Comparison of ENCODE assay signal across 14 mouse cellular contexts in genomic region chr12:73170794-73171193, GRCm38 (mm10). TPM values are rescaled to one million over a fixed set of nuclear protein-coding genes. Genes with fewer than 3 reads are reported as not detected.
"Had no signal": no experiment of that assay in that cellular context is flagged by ENCODE, and none has a peak within 500 bp of the region (broad histone marks: within the 10 kb centered on the region; RNA-seq: fewer than 3 reads in every experiment).

No protein-coding gene starts in this region.

- DNase-seq: kidney, adult 9 months; kidney, postnatal 14 days; layer of hippocampus, adult 9-11 months; liver, embryonic 13.5 days; lung, adult 2 months; lung, postnatal 14 days; lung, postnatal 4 days; retina, postnatal 1 day; right cerebral cortex, postnatal 25 days; spleen, adult 18-20 months; thymus, postnatal 14 days; thymus, postnatal 4 days had no signal

- ATAC-seq: midbrain, embryonic 15.5 days had no signal

RNA-seq across cellular contexts. Expression of gene Six4, which starts 57.5 kb away (rescaled TPM):
- polyA plus RNA-seq: liver, adult 2 months had no signal
